Mouse (Mus musculus): ENCODE data around the gene Ccdc102a. TPM values are rescaled to one million over a fixed set of nuclear protein-coding genes. Genes with fewer than 3 reads are reported as not detected.

The Ccdc102a gene
- total RNA-seq, 2 experiments from 2014 or later, result 1.5 TPM; not detected in 1

Other genes with a start within 250 kb of the Ccdc102a start
- gene Pllp, start 221.8 kb downstream of the Ccdc102a start, total RNA-seq (2014; fragmentation: Nextera tagmentation), result not detected in 2 replicates
- gene Pllp, start 221.8 kb downstream of the Ccdc102a start, total RNA-seq (2017), result not detected in 2 replicates
- gene Ccl22, start 172.5 kb downstream of the Ccdc102a start, total RNA-seq (2014; fragmentation: Nextera tagmentation), result not detected in 2 replicates
- not detected in 2 replicates for gene Ccl22, start 172.5 kb downstream of the Ccdc102a start, total RNA-seq (2017)
- gene Cx3cl1, start 146.1 kb downstream of the Ccdc102a start, total RNA-seq (2014; fragmentation: Nextera tagmentation), result 0.19 and 1.3 TPM in 2 replicates
- gene Cx3cl1, start 146.1 kb downstream of the Ccdc102a start, total RNA-seq (2017), result not detected in 2 replicates
- not detected in 2 replicates for gene Ccl17, start 107.6 kb downstream of the Ccdc102a start, total RNA-seq (2014; fragmentation: Nextera tagmentation)
- gene Ccl17, start 107.6 kb downstream of the Ccdc102a start, total RNA-seq (2017), result not detected in 2 replicates
- gene Coq9, start 79.8 kb downstream of the Ccdc102a start, total RNA-seq (2014; fragmentation: Nextera tagmentation), result 49.5 and 54.4 TPM in 2 replicates
- 46.6 and 57.4 TPM in 2 replicates for gene Coq9, start 79.8 kb downstream of the Ccdc102a start, total RNA-seq (2017)
- gene Ciapin1, start 79.7 kb downstream of the Ccdc102a start, total RNA-seq (2014; fragmentation: Nextera tagmentation), result 45.7 and 48.0 TPM in 2 replicates
- 46.1 and 72.3 TPM in 2 replicates for gene Ciapin1, start 79.7 kb downstream of the Ccdc102a start, total RNA-seq (2017)
- gene Polr2c, start 60.6 kb downstream of the Ccdc102a start, total RNA-seq (2014; fragmentation: Nextera tagmentation), result 57.6 and 75.3 TPM in 2 replicates
- 55.6 and 74.5 TPM in 2 replicates for gene Polr2c, start 60.6 kb downstream of the Ccdc102a start, total RNA-seq (2017)
- gene Dok4, start 41.8 kb downstream of the Ccdc102a start, total RNA-seq (2014; fragmentation: Nextera tagmentation), result not detected in 2 replicates
- 0.13 and 0.62 TPM in 2 replicates for gene Dok4, start 41.8 kb downstream of the Ccdc102a start, total RNA-seq (2017)
- gene Adgrg5, start 5.6 kb upstream of the Ccdc102a start, total RNA-seq (2014; fragmentation: Nextera tagmentation), result not detected in 2 replicates
- gene Adgrg5, start 5.6 kb upstream of the Ccdc102a start, total RNA-seq (2017), result not detected in 2 replicates
- 115 and 208 TPM in 2 replicates for gene Adgrg1, start 56.7 kb upstream of the Ccdc102a start, total RNA-seq (2014; fragmentation: Nextera tagmentation)
- 50.3 and 50.9 TPM in 2 replicates for gene Adgrg1, start 56.7 kb upstream of the Ccdc102a start, total RNA-seq (2017)
- 142 and 175 TPM in 2 replicates for gene Adgrg3, start 99.6 kb upstream of the Ccdc102a start, total RNA-seq (2014; fragmentation: Nextera tagmentation)
- gene Adgrg3, start 99.6 kb upstream of the Ccdc102a start, total RNA-seq (2017), result 170 and 173 TPM in 2 replicates
- 1.8 and 2.5 TPM in 2 replicates for gene Drc7, start 137.0 kb upstream of the Ccdc102a start, total RNA-seq (2014; fragmentation: Nextera tagmentation)
- 1.2 and 3.7 TPM in 2 replicates for gene Drc7, start 137.0 kb upstream of the Ccdc102a start, total RNA-seq (2017)
- gene Katnb1, start 163.1 kb upstream of the Ccdc102a start, total RNA-seq (2014; fragmentation: Nextera tagmentation), result 14.3 and 17.6 TPM in 2 replicates
- gene Katnb1, start 163.1 kb upstream of the Ccdc102a start, total RNA-seq (2017), result 33.2 and 34.4 TPM in 2 replicates

Data from granulocyte monocyte progenitor cell, adult 5-6 weeks (primary cell).